Mouse (Mus musculus): ENCODE results near the gene Rpn2.

Rpn2 gene

DNA sequence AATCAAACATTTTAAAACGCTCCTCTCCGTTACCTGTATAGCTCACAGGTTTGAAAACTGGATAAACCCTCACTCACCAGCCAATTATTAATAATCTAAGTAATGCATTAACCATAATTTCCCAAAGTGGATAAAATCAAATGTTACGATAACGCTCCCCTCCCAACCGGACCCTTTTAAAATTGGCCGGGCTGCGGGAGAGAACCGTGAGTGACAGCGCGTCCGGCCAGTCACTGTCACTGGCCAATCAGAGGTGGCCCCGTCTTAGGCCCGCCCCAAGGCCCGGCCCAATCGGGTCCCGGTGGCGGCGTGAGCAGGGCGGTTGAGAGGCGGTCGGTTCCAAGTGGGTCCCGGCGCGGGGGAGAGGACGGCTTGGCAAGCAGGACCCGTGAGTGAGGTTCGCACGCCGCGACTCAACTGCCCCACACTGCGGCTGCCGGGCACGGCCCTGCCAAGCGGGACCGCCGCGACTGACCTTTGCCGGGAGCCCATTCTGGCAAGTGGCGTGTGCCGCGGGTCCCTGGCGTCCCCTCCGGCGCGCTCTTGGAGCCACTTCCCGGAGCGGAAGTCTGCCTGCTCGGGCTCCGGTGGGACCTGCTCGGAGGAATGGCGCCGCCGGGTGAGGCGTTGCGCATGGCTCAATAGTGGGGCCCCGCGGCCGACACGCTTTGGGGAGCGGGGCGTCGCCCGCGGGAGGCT is at the start of gene Rpn2:
TSS of gene Rpn2 (plus strand) at position 301 of the 699 bp plus-strand sequence.
- DNase-seq (ENCODE audit: low spot score), result peak; percentile 93

DNA sequence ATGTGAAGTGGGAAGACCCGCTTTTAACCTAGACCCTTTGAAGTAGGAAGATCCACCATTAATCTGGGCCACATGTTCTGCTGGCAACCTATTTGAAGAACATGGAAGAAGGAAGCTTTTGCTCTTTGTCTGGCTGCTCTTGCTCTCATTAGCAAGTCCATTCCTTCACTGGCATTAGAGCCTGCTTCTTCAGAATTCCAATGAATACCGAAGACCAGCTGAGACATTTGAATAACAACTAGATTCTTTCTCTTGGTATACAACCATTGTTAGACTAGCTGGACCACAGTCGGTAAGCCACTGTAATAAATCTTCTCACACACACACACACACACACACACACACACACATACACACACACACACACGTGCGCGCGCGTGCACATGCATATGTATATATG is 42.9 kb upstream of the Rpn2 start:
- DNase-seq (ENCODE audit: low spot score), result no peak

DNA sequence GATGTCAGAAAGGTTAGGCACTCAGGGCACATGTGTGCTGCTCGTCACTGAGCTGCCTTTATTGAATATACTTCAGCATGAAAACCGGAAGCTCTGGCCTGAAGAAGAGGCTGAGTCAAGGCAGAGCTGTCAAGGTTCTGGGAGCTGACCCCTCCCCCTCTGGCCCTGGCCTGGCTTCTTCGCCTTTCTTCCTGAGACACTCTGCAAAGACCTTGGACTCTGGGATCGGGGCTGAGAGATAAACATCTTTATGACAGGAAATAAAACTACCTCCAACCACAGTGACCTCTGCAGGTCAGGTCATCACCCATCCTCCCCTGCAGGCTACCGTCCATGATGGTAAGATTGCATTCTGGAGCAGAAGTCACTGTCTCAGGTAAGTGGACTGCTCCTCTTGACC is 33.8 kb upstream of the Rpn2 start:
- no peak for DNase-seq (ENCODE audit: low spot score)

DNA sequence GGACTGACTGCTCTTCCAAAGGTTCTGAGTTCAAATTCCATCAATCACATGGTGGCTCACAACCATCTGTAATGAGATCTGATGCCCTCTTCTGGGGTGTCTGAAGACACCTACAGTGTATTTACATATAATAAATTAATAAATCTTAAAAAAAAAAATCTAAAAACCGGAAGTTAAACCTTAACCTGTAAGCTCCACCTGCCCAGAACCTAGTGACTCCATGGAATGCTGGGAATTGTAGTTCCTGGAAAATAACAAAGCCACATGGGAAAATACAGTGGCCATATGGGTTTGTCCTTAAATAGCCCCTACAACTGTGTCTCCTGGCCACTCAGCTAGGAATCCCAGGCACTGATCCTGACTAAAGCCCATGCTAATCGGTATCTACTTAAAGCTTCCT is 33.2 kb upstream of the Rpn2 start:
- DNase-seq (ENCODE audit: low spot score), result no peak

DNA sequence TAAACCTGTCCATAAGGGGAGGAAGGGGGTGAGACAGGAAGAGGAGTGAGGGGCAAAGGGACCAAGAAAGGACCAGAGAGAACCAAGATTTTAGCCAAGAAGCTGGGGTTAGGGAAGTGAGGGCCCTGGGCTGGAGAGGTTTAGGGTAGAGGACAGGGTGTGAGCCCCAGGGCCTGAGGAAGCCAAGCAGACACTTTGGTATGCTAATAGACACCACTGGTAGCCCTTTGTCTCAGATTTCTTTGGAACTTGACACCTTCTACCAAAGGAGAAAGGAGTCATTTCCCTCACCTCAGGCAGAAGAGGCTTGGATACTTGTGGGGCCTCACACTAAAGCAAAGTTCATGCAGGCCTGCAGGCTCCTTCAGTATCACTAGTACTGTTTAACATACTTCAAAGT is 30.7 kb upstream of the Rpn2 start:
- no peak for DNase-seq (ENCODE audit: low spot score)

DNA sequence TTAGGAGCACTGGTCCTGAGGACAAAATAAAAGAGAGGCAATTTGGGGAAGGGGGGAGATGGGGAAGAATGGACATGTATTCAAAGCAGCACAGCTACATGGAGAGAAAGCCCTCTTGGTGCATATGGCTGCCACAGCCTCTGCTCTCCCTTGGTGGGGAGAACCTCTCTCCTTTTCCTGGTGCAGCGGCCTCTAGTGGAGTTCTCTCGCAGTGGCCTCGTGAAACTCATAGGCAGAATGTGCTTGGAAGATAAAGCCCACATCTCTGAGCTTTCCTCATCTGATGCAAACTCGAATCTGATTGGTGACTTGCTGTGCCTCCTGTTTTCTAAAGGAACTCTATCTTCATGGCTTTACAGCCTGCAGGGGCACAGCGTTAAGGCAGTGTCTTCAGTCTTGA is 19.1 kb upstream of the Rpn2 start:
- DNase-seq (ENCODE audit: low spot score), result peak; percentile 13

DNA sequence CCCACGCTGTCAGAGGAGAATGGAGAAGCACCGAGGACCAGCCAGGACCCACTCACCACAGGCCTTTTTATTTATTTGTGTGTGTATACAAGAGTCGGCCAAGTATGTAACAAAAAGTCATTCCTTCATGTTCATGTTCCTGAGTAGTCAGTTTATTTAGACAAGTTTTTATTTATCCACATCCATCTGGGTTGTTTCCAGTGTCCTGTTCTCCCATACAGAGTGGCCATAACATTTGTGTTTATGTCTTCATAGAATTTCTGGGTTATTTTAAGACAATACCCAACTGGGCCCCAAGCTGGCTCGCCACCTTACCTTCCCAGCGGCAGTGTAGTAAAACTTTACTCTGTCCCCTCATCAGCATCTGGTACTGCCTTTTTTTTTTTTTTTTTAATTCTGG is 16.9 kb upstream of the Rpn2 start:
- no peak for DNase-seq (ENCODE audit: low spot score)

DNA sequence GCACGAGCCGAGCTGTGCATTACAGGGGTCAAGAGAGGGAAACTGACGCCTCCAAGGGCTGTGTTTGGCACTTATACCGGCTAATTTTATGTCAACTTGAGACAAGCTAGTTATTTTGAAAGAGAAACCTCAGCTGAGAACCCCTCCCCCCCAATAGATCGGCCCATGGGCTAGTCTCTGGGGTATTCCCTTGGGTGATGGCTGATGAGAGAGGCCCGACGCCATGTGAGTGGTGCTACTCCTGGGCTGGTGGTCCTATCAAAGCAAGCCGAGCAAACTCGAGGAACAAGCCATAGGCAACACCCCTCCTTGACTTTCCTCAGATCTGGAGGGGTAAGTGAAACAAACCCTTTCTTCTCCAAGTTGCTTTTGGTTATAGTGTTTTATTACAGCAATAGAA is 16.3 kb upstream of the Rpn2 start:
- DNase-seq (ENCODE audit: low spot score), result no peak

DNA sequence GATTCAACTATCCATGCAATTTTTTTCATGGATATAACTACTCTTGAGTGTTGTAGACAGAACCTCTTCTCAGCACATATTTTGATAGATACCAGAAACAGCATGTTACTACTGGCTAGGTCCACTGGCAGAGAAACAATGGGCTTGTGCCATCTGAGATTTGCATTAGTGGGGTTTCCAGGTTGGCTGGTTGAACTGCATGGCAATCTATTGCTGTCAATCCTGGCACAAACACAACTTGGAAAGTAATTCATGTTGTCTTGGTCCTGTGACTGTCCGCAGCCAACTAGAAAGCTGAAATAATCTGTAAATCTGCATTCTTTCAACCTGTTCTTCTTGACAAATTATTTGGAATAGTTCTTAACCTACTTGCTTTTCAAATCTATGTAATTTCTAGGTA is 15.7 kb upstream of the Rpn2 start:
- DNase-seq (ENCODE audit: low spot score), result no peak

DNA sequence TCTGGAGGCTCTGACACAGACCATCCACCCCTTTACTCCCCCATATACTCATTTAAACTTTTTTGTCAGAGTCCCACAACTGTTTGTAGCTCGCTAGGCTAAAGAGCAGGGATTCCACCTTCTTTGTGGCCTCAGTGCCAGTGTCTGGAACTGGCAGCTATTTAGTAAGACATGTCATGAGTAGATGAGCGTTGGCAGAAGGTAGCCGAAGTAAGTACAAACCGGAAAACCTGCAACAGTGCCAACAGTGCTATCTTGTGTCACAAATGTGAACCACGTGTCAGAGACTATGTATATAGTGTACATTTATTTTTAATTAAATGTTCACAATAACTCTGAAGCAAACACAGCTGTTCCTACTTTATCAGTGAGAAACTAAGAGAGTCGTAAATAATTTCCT is 15.0 kb upstream of the Rpn2 start:
- no peak for DNase-seq (ENCODE audit: low spot score)

DNA sequence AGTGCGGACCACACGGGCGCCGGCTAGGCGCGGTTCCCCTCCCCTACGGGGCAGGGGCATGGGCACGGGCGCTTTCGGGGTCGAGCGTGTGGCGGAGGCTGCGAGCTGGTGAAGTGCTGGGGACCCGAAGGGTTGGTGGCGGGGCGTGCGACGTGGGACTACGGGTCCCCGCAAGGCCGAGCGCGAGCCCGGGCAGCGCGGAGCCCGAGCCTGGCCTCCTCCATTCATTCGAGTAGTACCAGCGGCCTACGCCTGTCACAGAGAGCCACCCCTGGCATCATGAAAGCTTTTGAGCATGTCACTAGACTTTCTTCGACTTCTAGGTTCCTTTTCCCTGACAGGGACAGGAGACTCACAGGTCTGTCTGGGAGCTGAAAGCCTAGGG is 591 bp downstream of the Rpn2 start, which contains the start of gene Mroh8:
TSS of gene Mroh8 (minus strand) at position 134 of the 385 bp plus-strand sequence.
- DNase-seq (ENCODE audit: low spot score), result no peak

DNA sequence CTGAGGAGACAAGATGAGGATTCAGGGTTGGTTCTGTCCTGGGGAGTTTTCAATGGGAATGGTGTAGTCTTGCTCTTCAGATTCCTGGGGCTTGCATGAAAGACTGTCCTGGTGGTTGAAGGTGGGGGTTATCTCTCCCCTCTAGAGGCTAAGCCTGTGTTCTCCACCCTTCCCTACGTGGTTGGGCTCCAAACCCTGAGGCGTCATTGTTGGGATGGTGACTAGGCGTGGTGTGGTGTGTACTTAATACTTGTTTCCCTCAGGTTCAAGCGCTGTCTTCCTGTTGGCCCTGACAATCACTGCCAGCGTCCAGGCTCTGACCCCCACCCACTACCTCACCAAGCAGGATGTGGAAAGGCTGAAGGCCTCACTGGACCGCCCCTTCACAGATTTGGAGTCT is 4.5 kb downstream of the Rpn2 start:
- no peak for DNase-seq (ENCODE audit: low spot score)

DNA sequence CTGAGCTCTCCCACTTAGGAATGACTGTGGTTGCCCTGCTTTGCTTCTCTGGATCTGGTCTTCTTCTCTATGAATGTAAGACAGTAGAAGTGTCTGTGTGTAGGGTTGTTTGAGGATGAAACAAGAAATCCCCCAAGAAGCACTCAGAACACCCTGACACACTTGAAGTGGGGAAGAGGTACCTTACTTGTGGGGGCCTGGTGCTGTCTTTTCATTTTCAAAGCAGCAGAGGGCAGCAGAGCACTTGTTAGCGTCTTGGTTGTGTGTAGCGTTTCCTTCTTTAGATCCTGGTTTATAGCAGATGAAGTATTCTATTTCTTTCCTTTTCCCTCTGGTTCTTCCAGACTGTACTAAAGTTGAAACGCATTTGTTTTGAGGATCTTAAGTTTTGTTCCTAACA is 8.7 kb downstream of the Rpn2 start:
- no peak for DNase-seq (ENCODE audit: low spot score)

DNA sequence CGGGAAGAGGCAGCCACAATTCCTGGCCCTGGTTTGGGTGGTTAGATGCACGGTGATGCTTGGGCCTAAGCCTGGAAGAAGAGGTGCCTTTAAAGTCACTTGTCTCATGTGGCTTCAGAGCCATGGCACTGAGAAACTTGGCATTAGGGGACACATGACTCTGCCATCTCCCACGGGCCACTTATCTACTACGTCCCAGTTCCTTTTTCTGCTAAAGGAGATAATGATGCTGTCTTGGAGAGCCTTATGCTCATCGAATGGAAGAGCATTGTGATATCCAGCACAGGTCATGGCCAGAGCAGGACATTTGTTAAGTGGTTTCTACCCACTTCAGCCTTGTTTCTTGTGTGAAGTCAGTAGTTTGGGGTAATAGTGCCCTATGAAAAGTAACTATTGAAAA is 10.2 kb downstream of the Rpn2 start:
- DNase-seq (ENCODE audit: low spot score), result no peak

DNA sequence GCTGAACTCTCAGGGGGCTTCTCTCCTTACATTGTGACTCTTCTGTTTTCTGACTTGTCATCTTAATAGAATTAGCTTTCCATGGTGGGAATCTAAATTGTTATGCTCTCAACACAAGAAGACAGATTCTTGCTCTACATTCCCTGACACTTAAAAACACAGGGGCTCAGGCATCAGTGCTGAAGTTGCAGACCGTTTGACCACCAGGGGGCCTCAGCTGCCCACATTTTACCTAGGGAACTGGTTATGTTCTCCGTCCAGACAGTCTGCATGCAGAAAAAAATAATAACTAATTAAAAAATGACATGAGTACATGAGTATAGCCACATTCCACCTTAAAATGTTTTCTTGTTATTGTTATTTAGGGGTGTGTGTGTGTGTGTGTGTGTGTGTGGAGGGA is 13.3 kb downstream of the Rpn2 start:
- no peak for DNase-seq (ENCODE audit: low spot score)

DNA sequence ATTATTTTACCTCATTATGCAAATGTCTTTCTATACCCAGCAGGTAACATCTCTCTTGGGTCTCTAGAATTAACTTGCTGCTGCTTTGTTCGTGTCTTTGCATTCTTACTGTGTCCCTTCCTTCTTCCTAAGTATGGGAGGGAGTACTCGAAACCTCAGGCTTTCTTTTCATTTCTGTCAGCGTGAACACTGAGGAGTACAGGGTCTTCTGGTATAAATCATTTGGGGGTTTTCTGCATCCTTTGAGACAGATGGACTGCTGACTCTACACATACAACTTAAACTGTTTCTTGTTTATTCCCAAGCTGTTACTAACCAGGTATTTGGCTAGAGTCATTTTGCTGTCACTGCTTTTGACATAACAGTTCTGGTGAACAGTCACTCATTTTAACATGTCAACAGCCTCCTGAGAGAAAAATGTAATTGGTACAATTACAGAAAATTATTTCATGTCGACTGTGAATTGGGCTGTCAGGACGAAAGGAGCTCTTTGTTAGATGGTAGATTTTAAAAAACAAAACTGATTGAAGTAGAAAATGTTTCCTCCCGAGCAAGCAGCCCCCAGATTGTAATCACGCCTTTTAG is 17.4 kb downstream of the Rpn2 start:
- no peak for DNase-seq (ENCODE audit: low spot score)

DNA sequence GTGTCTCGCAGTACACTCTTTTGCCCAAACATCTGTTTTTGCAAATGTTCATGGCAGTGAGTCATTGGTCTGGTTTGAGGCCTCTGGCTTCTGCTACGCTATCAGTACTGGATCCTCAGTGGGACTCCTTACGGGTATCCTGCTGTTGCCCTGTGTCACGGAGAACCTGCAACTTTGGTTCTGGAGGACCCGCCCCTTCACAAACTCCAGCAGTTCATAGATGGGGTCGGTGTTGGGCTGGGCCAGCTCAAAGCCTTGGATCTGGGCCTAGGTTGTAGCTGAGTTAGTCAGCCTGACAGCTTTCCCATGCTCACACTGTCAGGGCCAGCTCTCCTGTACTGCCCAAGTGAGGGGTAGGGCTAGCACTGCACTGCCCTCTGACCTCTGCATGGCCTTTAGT is 21.2 kb downstream of the Rpn2 start:
- DNase-seq (ENCODE audit: low spot score), result no peak

DNA sequence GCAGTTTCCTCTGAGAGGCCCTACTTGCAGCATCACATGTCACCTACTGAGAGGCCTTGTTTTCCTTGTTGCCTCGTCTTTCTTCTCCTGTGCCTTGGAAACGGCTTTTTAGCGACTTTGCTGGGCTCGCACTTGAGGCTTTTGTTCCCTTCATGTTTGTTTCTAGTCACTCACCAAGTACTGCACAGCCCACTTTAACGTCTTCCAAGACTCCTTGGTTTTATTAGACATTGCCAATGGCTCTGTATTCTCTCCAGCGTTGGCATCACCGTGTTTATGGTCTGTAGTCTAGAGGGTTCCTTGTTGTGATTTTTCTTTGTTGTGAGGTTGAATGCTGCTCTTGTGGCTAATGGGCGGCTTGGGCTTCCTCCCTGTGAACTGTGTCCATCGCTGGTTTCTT is 24.3 kb downstream of the Rpn2 start:
- DNase-seq (ENCODE audit: low spot score), result no peak

DNA sequence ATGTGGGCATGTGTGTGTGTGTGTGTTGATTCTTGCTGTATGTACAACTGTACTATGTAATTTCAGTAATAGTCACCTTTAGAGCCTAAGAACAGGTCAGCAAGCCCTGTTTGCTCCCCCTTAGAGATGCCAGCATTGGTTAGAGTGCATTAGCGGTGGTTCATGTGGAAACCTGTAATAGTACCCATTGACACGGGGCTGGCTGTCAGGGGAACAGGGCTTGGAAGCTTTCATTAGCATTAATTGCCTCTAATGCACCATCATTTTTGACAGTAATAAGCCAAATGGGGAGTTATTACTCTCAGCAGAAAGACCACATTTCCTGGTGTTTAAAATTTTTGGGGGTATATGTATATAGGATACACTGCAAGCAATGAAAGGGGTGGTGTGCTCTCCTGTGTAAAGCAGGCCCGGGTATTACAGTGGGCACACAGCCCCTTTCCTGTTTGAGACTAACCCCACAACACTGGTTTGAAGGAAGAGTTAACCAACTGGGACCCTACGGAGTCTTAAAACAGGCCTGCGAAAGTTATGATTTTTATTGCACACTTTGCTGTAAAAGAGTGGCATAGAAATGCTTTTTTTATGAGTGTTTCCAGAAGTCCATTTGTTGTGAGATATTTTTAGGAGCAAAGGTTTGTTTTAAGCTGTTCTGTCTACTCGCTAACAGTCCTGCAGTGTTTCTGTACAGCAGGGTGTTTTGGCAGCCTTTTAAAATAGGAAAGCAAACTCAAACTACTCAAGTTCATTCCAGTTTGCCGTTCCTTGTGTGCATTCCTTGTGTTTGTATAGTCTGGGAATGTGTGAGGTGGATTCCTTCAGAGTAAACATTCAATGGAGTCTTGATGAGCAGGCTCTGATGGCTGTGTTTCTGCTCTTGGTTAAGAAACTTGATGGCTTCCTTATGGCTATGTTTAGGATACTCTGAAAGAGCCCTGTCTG is 27.5 kb downstream of the Rpn2 start:
- DNase-seq (ENCODE audit: low spot score), result no peak

DNA sequence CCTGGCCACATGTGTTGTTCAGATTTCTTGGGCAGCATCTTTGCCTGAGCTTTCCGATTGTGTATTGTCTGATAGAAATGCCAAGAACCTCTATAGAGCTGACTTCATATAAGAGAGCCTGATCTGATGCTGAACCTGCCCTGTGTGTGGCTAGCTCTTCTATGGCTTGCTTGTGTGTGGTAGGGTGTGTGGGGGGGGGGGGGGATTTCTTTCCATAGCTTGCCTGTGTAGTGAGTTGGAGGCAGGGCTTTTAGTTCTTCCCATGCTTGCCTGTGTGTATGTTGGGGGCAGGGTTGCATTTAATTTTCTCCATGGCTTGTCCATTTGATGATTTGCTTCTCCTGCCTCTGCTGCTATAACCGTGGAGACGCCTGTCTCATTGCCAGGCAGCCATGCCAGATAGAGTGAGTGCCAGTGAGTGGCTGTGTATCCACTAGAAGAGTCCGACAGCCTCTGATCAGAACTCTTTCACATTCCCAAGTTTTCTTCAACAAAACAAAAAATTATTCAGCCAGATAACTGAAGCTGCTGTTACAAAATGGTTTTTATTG is 29.0 kb downstream of the Rpn2 start:
- no peak for DNase-seq (ENCODE audit: low spot score)

DNA sequence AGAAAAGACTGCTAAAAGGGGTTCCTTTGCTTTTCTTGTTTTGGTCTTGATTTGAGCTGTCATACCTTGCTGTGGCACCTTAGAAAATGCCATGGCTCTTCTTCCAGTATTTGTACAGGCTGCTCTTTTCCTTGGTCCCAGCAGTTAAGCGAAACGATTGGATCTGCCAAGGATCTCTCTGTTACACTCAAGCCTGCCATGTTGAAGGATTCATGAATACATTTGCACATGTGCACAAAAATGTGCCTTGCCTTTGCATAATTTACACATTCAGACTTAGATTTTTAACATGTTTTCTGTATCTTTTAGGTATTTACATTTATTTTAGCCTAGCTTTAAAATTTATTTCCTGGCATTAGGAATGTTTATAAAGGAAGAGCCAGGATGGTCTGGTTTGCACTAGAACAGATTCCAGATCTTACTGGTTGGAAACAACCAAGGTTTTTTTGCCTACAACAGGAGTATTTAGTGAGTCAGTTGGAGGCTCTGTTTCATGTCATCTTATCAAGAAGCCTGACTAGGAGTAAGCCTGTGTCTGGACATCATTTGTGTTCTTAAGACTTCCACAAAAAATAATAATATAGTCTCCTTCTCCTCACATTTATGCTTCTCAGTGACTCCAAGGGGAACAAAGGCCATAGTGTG is 29.6 kb downstream of the Rpn2 start:
- DNase-seq (ENCODE audit: low spot score), result no peak

DNA sequence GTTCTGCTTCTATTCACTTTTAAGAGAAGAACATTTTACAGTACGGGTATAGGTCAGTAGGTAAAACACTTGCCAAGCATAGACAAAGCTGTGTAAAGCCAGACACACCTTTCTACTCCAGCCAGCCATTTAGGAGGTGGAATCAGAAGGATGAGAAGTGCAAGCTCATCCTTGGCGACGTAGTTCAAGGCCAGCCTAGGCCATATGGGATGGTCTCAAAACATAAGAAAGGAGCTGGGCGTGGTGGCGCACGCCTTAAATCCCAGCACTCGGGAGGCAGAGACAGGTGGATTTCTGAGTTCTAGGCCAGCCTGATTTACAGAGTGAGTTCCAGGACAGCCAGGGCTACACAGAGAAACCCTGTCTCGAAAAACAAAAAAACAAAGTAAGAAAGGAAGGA is 30.8 kb downstream of the Rpn2 start:
- DNase-seq (ENCODE audit: low spot score), result no peak
